ENCODE assay signal across 24 mouse cellular contexts in the genomic region with DNA sequence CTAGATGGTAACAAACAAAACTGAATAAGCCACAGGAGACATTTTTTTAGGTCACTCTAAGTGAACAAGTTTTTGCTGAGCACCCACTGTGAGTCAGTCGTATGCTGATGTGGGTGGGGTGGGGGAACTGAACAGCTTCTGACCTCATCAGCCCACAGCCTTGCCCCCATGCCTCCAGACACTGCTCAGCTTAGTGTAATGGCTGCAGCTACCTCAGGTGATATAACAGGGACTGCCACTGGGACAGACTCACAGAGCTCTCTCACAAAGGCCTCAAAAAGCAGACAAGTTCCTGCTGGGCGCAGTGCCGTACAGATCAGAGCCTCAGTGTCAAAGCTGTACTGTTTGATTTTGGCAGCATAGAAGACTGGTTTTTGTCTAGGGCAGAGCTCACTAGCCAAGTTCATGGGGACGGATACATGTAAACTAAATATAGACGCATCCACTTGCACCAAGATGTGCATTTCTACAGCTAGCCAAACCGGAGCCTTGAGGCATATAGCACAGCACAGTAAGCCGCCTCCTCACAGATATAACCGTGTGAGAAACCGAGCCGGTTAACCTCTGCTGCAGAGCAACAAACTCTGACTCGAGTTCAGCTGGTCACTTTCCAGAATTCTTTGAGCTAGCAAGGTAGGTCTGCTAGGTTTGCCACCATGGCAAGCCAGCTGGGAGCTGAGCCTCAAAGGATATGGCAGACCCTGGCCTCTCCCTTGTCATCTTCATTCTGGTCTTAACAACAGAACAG. TPM values are rescaled to one million over a fixed set of nuclear protein-coding genes. Genes with fewer than 3 reads are reported as not detected.
A peak's percentile ranks its signal among the peaks of the same experiment; 100 is the strongest.
DNase-seq lines count a peak whose midpoint lies in the region; ATAC-seq and TF ChIP-seq lines count a peak whose summit lies in the region.
"Had no signal": no experiment of that assay in that cellular context is flagged by ENCODE, and none has a peak within 500 bp of the region (broad histone marks: within the 10 kb centered on the region; RNA-seq: fewer than 3 reads in every experiment).

No protein-coding gene starts in this region.

- H3K9me3 ChIP-seq in forebrain, embryonic 15.5 days: no peaks in the 10 kb centered on the region
- H3K9me3 ChIP-seq in forebrain, embryonic 11.5 days (ENCODE audit: control insufficient read depth, low read length): no peaks in the 10 kb centered on the region
- H3K9me3 ChIP-seq in hindbrain, postnatal 0 days (ENCODE audit: low read length): no peaks in the 10 kb centered on the region
- no peaks in the 10 kb centered on the region for H3K9me3 ChIP-seq in hindbrain, embryonic 16.5 days (ENCODE audit: control insufficient read depth, low read length)
- H3K9me3 ChIP-seq: embryonic facial prominence, embryonic 15.5 days; G1E; hindbrain, embryonic 13.5 days; intestine, embryonic 15.5 days; limb, embryonic 12.5 days; liver, embryonic 12.5 days had no signal

- H3K36me3 ChIP-seq in forebrain, embryonic 15.5 days: no peaks in the 10 kb centered on the region
- H3K36me3 ChIP-seq in forebrain, embryonic 11.5 days (ENCODE audit: control insufficient read depth, insufficient read depth, low read length): no peaks in the 10 kb centered on the region
- H3K36me3 ChIP-seq in hindbrain, postnatal 0 days (ENCODE audit: insufficient read depth, low read length): no peaks in the 10 kb centered on the region
- no peaks in the 10 kb centered on the region for H3K36me3 ChIP-seq in hindbrain, embryonic 16.5 days (ENCODE audit: control insufficient read depth, insufficient read depth, low read length)
- H3K36me3 ChIP-seq: embryonic facial prominence, embryonic 15.5 days; G1E; hindbrain, embryonic 13.5 days; intestine, embryonic 15.5 days; limb, embryonic 12.5 days; liver, embryonic 12.5 days had no signal

- peak; percentile 41 for ATAC-seq in forebrain, embryonic 15.5 days (replicated peaks)
- ATAC-seq in forebrain, embryonic 11.5 days (replicated peaks; ENCODE audit: low FRiP score): no peak
- peak; percentile 43; the same call in 1 of the 2 replicates for ATAC-seq in hindbrain, postnatal 0 days
- no peak for ATAC-seq in hindbrain, embryonic 16.5 days
- ATAC-seq: intestine, embryonic 15.5 days; liver, embryonic 12.5 days had no signal

- H3K4me1 ChIP-seq in forebrain, embryonic 15.5 days: no peaks in the 10 kb centered on the region
- no peaks in the 10 kb centered on the region for H3K4me1 ChIP-seq in forebrain, embryonic 11.5 days (replicated peaks; ENCODE audit: control insufficient read depth, insufficient read depth, low read length)
- H3K4me1 ChIP-seq in hindbrain, postnatal 0 days (ENCODE audit: insufficient read depth, low read length): no peaks in the 10 kb centered on the region
- no peaks in the 10 kb centered on the region for H3K4me1 ChIP-seq in hindbrain, embryonic 16.5 days (ENCODE audit: control insufficient read depth, insufficient read depth, low read depth, low read length)
- H3K4me1 ChIP-seq: hindbrain, embryonic 13.5 days had no signal

- no peak for DNase-seq in forebrain, embryonic 11.5 days (ENCODE audit: low spot score)
- DNase-seq in hindbrain, postnatal 0 days (ENCODE audit: low spot score): no peak
- DNase-seq in thymus, postnatal 0 days (ENCODE audit: low spot score): peak; percentile 49
- no peak for DNase-seq in thymus, postnatal 10 days (ENCODE audit: low spot score in 2 of 2)
- no peak for DNase-seq in MN1 (ENCODE audit: low spot score)
- DNase-seq: adrenal gland, postnatal 36 days; cerebellum, adult 2 months; cerebellum, postnatal 36 days; gastrocnemius, postnatal 36 days; kidney, adult 9 months; kidney, postnatal 4 days; lung, adult 2 months had no signal

- no peak for TF ChIP-seq CTCF in hindbrain, postnatal 0 days (IDR thresholded peaks at IDR 0.05; ENCODE audit: low read depth)

- no peak overlapping the region for H3K27ac ChIP-seq in forebrain, embryonic 15.5 days (replicated peaks)
- H3K27ac ChIP-seq in forebrain, embryonic 11.5 days (ENCODE audit: low read depth, low read length): no peak overlapping the region
- H3K27ac ChIP-seq in hindbrain, postnatal 0 days: no peak overlapping the region
- H3K27ac ChIP-seq in hindbrain, embryonic 16.5 days (ENCODE audit: low read depth, low read length): no peak overlapping the region
- H3K27ac ChIP-seq: embryonic facial prominence, embryonic 15.5 days; hindbrain, embryonic 13.5 days; intestine, embryonic 15.5 days; limb, embryonic 12.5 days; liver, embryonic 12.5 days had no signal

- H3K4me3 ChIP-seq in forebrain, embryonic 15.5 days: no peak overlapping the region
- H3K4me3 ChIP-seq in forebrain, embryonic 11.5 days (ENCODE audit: low read depth, low read length): no peak overlapping the region
- H3K4me3 ChIP-seq in hindbrain, postnatal 0 days (ENCODE audit: low read length): no peak overlapping the region
- H3K4me3 ChIP-seq in hindbrain, embryonic 16.5 days (ENCODE audit: low read length): no peak overlapping the region
- H3K4me3 ChIP-seq: embryonic facial prominence, embryonic 15.5 days; hindbrain, embryonic 13.5 days; intestine, embryonic 15.5 days; limb, embryonic 12.5 days; liver, embryonic 12.5 days; myocyte had no signal

- no peak overlapping the region for H3K4me2 ChIP-seq in forebrain, embryonic 15.5 days (replicated peaks)
- H3K4me2 ChIP-seq in forebrain, embryonic 11.5 days (ENCODE audit: low read depth, low read length, severe bottlenecking): no peak overlapping the region
- no peak overlapping the region for H3K4me2 ChIP-seq in hindbrain, postnatal 0 days (ENCODE audit: low read depth, low read length)
- no peak overlapping the region for H3K4me2 ChIP-seq in hindbrain, embryonic 16.5 days (ENCODE audit: low read length)
- H3K4me2 ChIP-seq: embryonic facial prominence, embryonic 15.5 days; heart, embryonic 11.5 days; hindbrain, embryonic 13.5 days; intestine, embryonic 15.5 days; limb, embryonic 12.5 days; liver, embryonic 12.5 days had no signal

- WGBS in forebrain, embryonic 15.5 days: 71% methylated on average over 11 of the region's 11 CpGs
- 84% methylated on average over 11 of the region's 11 CpGs for WGBS in forebrain, embryonic 11.5 days
- 62% methylated on average over 11 of the region's 11 CpGs for WGBS in hindbrain, postnatal 0 days
- WGBS in hindbrain, embryonic 16.5 days: 76% methylated on average over 11 of the region's 11 CpGs

- H3K27me3 ChIP-seq in forebrain, embryonic 15.5 days: no peaks in the 10 kb centered on the region
- H3K27me3 ChIP-seq in forebrain, embryonic 11.5 days (ENCODE audit: control insufficient read depth, insufficient read depth, low read length): no peaks in the 10 kb centered on the region
- no peaks in the 10 kb centered on the region for H3K27me3 ChIP-seq in hindbrain, postnatal 0 days (ENCODE audit: insufficient read depth, low read length)
- H3K27me3 ChIP-seq in hindbrain, embryonic 16.5 days (replicated peaks; ENCODE audit: control insufficient read depth, insufficient read depth, low read length): no peaks in the 10 kb centered on the region
- H3K27me3 ChIP-seq: embryonic facial prominence, embryonic 15.5 days; hindbrain, embryonic 13.5 days; intestine, embryonic 15.5 days; limb, embryonic 12.5 days had no signal

- no peak overlapping the region for H3K9ac ChIP-seq in forebrain, embryonic 15.5 days (replicated peaks)
- H3K9ac ChIP-seq in forebrain, embryonic 11.5 days (ENCODE audit: low read length): no peak overlapping the region
- no peak overlapping the region for H3K9ac ChIP-seq in hindbrain, postnatal 0 days (replicated peaks; ENCODE audit: low read length)
- H3K9ac ChIP-seq in hindbrain, embryonic 16.5 days (ENCODE audit: low read depth, low read length): no peak overlapping the region
- H3K9ac ChIP-seq: embryonic facial prominence, embryonic 15.5 days; hindbrain, embryonic 13.5 days; intestine, embryonic 15.5 days; limb, embryonic 12.5 days; liver, embryonic 12.5 days had no signal

RNA-seq across cellular contexts. Expression of gene Spcs2, which starts 39.8 kb away (rescaled TPM):
- polyA plus RNA-seq in forebrain, embryonic 15.5 days (2015; fragmentation: Nextera tagmentation; extraction: Ambion mirVana): 293 and 294 TPM in 2 replicates
- 332 and 344 TPM in 2 replicates for polyA plus RNA-seq in forebrain, embryonic 11.5 days (2014; fragmentation: Nextera tagmentation; extraction: Ambion mirVana)
- 94.2 and 111 TPM in 2 replicates for total RNA-seq in hindbrain, postnatal 0 days (2014; rRNA removed)
- polyA plus RNA-seq in hindbrain, postnatal 0 days (2015; fragmentation: Nextera tagmentation; extraction: Ambion mirVana): 258 and 293 TPM in 2 replicates
- 286 and 290 TPM in 2 replicates for polyA plus RNA-seq in hindbrain, embryonic 16.5 days (2015; fragmentation: Nextera tagmentation; extraction: Ambion mirVana)
- 491 and 521 TPM in 2 replicates for polyA plus RNA-seq in thymus, postnatal 0 days (2015; fragmentation: Nextera tagmentation; extraction: Ambion mirVana)

RNA-seq across cellular contexts. Expression of gene Xrra1, which starts 44.2 kb away (rescaled TPM):
- 0.61 and 0.65 TPM in 2 replicates for polyA plus RNA-seq in forebrain, embryonic 15.5 days (2015; fragmentation: Nextera tagmentation; extraction: Ambion mirVana)
- polyA plus RNA-seq in forebrain, embryonic 11.5 days (2014; fragmentation: Nextera tagmentation; extraction: Ambion mirVana): 0.56 and 0.61 TPM in 2 replicates
- 1.7 and 2.6 TPM in 2 replicates for total RNA-seq in hindbrain, postnatal 0 days (2014; rRNA removed)
- polyA plus RNA-seq in hindbrain, postnatal 0 days (2015; fragmentation: Nextera tagmentation; extraction: Ambion mirVana): 1.0 and 1.3 TPM in 2 replicates
- 0.81 and 1.2 TPM in 2 replicates for polyA plus RNA-seq in hindbrain, embryonic 16.5 days (2015; fragmentation: Nextera tagmentation; extraction: Ambion mirVana)
- polyA plus RNA-seq in thymus, postnatal 0 days (2015; fragmentation: Nextera tagmentation; extraction: Ambion mirVana): 9.4 and 13.8 TPM in 2 replicates
- total RNA-seq: heart, postnatal 25 days had no signal
- polyA plus RNA-seq: liver, embryonic 12.5 days; small intestine, adult 2 months had no signal

Comparison
In these comparisons a context has a peak if more than half of its experiments do, and no peak if none do; other contexts are left out.
1. ATAC-seq: peak in forebrain, embryonic 15.5 days (single experiment) and hindbrain, postnatal 0 days (single experiment); none in forebrain, embryonic 11.5 days (single experiment) and hindbrain, embryonic 16.5 days (single experiment).